Mouse (Mus musculus) heart, adult 18-20 months (tissue): Measurements from ENCODE around the gene Tspan4. TPM values are rescaled to one million over a fixed set of nuclear protein-coding genes. Genes with fewer than 3 reads are reported as not detected.

Source experiments
- DNase-seq, 2 experiments: peaks; one replicate each; pipeline ENCODE4 v3.0.0; 2021 to 2022; ENCODE audit warnings: mixed read lengths in 1 of 2
- total RNA-seq, 2 experiments: library from RNA; stranded (reverse); gene quantifications; 2 replicates each; pipeline ENCODE4 v1.2.3; 2021

The Tspan4 gene
- total RNA-seq, 2 experiments from 2014 or later: 18.9 to 22.9 TPM

DNA sequence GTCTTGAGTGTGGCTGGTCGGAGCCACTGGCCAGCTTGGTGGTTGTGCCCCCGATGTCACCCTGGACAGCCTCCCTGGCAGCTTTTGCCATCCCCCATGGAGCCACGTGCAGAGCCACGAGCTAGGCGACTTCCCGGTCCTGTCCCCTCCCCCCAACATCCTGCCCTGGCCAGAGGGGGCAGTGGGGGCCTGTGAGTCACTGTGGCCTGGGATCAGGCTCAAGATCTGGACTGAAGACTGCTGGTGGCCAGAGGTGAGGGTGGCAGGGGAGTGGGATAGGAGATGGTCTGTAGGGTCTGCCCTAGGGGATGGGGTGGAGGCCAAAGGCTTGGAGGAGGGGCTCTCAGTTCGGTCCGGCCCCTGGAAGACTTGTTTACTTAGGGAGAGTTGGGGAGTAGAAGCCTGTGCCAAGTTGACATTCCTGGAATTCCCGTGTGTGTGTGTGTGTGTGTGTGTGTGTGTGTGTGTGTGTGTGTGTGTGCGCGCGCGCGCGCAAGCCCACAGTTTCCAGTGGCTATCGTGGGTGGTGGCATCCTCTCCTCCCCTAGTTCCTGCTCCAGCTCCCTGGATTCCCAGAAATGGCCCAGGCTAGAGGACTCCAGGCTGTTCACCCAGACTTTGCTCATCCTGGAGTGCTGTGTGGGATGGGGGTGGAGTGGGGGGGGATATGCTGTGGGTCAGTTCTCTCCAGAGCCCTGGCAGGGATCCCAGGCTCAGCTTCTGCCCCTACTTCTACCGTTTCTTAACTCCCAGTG is 1.4 kb downstream of the Tspan4 start:
- peak; percentile 92 for DNase-seq

DNA sequence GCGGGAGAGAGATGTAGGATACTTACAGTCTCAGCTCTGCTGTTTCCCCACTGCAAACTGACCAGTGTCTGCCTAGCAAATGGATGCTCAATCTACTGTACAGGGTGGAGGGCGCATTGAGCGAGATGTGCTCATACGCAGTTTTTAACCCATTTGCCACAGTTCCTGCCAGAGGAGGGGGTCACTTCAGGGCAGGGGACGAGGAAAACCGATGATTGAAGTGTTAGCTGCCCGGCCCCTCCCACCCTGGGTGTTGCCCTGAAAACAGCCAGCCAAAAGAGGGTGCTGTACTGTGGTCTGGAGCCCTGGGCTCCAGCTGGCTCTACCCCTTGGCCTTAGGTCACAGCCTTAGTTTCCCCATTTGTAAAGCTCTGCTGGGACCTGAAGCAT is 1.9 kb downstream of the Tspan4 start:
- DNase-seq: peak; percentile 51 to 71

DNA sequence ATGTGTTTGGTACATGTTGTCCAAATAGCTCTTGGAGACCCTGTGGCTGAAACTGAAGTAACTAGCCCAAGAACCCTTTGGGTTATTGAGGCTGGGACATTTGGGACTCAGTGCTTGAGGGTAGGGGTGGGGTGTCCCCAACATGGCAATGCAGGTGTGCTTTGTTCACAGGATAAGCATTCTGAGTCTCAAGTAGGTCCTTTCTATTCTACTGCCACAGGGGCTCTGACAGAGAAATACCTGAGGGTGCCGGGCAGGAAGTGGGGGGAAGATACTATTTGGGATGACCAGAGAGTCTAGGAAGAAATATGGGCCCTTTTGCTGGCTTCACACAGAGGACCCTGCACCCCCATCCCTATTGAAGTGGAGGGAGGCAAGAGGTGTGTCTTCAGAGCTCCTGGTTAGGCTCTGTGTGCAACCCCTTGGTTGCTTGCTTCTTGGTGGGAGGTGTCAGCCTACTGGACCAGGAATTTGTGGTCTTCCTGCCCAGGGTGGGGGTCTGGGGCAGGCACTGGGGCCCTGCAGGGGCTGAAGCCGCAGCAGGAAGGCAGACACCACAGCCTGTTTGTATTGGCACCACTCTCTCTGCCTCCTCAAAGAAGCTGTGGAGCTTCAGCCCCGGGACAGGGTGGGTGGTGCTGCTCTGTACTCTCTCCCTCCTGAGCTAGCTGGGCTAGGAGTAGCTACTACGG is 2.7 kb downstream of the Tspan4 start:
- DNase-seq: peak; percentile 44 to 63

DNA sequence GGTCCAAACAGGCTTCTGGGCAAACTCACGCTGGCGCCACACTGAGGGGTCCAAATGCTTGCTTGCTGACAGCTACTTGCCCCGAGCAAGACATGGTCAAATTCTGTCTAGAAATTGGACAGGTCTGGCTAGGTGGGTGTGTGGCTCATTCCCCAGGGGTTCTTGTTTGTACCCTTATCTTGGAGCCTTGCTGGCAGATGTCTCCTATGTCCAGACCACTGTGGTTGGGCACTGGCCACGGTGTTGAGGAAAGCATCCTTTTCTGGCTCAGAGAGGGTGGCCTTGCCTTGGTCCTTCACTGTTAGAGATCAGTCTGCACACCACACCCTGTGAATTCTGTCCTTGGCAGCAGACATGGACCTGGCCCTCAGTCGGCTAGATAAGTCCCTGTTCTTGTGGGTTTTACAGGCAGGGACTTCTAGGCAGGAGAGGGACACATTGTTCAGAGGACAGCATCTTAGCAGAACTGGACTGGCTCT is 3.3 kb downstream of the Tspan4 start:
- peak; percentile 50 to 54 for DNase-seq

DNA sequence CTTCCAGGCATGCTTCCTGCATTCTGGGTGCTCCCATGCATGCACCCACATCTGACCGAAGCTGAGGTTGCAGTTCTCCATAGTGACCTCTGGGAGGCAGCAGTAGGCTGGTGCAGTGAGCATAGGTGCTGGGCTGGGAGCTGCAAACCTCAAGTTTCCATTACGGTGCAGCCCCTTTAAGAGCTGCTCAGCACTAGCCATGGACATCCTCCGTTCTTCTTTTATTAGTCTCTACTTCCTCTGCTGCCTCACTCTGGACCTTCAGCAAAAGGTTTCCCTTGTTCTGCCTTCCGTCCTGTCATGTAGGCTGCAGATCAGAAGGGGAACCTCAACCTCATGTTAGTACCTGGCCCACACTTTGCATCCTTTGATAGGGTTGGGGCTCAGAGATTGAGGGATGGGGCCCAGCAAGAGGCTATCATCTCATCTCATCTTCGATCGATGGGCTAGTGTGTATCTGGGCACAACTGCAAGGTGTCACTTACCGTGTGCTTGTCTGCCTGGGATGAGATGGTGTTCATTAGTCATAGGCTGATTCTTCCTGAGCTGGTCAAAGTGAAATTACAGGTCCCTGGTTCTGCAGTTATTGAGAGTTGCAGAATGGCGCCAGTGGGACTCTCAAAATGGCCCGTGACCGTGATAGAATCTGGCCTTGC is 5.9 kb downstream of the Tspan4 start:
- peak; percentile 82 to 84 for DNase-seq

DNA sequence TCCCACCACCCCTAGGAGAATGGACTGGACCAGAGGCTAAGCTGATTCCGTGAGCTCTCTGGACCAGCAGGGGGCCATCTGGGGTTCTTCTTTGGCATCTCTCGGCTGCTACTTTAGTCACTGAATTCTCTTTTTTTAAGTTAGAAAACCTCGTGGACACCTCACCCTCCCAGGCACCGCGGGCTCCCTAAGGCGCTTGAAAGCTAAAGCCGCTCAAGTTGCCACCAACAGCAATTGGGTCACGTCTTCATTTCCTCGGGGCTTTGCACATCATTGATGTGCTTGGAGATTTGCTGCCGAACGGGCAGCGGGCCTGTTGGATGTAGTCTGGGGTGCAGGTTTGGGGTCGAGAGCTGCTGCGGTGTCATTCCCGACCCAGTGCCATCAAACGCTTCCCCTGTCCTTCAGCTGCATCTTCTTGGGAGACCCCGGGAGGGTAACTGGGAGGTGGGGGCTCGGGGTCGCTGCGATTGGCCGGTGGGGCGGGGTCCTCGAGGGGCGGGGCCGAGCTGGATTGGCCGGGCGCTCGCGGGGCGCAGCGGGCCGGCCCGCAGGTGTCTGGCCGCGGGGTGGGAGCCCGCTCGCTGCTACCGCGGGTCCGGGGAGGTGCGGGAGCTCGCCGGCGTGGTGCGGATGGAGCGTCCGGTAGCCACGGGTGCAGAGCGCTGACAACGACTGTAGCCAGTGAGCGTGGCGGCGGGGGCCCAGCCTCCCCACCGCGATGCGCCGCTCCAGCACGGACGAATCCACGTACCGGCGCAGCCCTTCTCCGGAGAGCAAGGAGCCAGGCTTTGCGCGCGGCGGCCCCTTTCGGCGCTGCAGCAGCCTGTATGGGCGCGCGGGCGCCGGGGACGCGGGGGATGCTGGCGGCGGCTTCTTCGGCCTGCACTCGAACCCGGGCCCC is 6.7 kb downstream of the Tspan4 start:
- DNase-seq: peak; percentile 62 to 77

DNA sequence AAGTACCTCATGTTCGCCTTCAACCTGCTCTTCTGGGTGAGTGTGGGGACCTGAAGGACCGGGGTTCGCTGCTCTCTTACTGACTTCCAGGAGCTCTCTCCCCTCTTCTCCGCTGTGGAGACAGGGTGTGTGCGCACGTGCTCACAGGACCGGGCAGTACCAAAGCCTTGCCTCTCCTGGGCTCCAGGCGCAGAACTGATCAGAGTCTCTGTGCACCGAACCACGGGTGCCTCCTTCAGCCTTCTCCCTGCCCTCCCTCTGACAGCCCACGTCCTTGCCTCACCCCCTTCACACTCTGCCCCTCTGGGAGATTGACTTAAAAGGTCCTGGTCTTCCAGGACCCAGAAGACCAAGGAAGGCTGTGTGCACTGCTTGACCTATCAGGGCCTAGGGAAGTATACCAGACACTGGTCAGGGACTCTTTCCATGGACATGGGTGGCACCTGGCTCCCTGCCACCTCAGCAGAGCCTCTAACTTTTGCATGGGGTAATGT is 7.5 kb downstream of the Tspan4 start:
- DNase-seq: no peak

DNA sequence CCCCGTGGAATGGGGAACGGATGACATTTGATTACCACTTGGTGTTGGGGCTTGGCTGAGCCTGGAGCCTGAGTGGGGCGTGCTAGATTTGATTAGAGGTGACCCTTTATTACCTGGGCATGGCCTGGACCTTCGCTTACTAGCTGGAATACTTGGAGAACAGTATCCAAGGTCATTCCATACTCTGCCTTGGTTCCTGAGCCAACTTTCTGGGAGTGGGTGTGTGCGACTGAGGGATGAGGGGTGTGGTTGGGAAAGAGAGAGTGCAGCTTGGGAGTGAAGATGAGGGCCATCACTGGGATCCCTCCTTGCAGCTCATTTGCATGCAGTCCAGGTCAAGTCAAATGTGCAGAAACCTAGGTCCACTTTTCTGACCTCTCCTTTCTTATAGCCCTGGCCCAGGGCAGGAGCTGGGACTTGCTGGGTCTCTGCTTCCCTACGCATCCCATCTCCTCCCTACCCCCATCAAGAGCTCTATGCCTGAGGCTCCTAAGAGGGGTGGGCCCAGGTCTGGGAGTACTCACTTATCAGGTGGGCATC is 8.1 kb downstream of the Tspan4 start:
- no peak for DNase-seq

DNA sequence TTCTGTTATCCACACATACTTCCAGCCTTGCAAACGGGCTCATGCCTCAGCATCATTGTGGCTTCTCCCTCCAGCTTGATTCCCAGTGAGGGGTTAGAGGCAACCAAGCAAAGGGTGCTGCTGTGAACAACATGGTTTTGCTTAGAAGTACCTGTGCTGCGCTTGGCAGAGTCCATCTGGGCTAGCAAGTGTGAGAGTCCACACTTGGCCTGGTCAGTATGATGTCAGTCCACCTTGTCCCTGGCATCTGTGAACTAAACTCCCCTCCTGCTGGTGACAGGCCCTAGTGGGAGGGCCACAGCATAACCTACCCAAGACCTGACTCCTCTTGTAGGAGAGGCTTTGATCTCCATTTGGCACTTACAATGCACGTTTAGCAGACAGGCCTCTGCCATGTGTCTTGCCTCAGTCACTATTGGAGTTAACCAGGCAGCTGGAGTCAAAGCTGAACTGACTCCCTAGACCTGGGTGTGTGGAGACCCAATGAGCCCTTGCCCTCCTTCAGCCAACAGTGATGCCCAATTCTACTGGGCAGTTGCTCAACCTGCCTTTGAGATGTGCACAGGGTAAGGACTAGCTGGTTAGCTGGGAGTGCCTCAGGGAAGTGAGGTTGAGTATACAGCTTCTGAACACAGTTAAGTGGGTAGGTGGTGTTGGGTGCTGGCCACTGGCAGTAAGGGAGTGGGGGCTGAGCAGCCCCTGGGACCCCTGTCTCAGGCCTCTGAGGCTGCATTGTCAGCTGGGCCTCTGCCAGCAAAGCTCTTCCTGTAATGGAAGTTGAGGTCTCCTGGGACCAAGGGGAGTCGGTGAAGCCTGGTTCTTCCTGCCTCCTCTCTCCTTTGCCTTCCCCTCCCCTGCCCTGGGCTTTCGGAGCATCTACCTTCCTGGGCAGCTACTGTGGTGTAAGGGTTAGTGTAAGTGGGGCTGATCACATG is 9.4 kb downstream of the Tspan4 start:
- DNase-seq: no peak

DNA sequence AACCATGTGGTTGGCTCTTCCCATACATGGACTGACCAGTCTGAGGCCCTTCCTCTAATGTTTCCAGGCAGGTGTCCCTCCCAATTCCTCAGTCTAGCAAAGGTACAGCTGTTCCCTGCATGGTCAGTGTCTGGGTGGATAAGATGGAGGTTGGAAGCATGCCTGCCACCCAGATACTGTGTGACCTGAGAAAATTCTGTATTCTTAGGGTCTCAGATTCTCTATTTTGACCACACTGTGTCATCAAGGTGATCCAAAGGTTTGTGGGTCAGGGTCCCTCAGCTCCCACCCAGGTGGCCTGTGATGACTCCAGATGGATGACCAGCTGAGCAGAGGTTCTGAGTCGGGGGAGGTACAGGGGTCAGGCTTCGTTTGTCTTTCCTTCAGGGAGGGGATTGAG is 10.1 kb downstream of the Tspan4 start:
- no peak for DNase-seq

DNA sequence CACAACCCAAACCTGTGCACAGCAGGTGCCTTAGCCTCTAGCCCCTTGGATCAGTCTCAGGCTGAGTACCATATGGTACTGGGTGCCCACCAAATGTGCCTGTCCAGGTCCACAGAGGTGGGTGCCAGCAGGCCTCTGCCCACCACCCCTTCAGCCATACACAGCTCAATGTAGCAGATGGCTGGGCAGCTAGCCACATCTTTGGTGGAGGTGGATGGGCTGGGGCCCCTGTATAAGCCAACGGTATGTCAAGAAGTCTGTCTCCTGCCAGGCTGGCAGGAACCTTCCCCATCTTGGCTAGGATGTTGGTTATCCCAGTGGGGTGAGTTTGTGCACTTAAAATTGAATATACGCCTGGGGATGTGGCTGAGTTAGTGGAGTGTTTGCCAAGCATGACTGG is 10.6 kb downstream of the Tspan4 start:
- no peak for DNase-seq

DNA sequence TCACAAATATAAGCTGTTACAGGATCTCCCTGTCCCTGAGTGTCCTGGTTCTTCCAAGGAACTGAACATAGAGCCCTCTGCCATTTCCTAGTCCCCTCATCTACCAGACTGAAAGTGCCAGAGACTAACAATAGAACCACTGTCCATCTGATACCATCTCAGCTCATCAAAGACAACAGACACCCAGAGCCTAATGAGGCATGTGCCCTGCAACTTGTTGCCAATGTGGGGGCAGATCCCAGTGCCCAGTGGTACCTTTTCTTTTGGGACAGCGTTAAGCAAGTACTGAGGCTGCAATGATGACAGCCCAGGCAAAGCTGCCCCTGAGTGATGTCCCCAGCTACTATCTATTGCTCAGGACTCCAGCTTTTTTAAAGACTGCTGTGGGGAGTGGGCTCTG is 11.2 kb downstream of the Tspan4 start:
- DNase-seq: no peak

DNA sequence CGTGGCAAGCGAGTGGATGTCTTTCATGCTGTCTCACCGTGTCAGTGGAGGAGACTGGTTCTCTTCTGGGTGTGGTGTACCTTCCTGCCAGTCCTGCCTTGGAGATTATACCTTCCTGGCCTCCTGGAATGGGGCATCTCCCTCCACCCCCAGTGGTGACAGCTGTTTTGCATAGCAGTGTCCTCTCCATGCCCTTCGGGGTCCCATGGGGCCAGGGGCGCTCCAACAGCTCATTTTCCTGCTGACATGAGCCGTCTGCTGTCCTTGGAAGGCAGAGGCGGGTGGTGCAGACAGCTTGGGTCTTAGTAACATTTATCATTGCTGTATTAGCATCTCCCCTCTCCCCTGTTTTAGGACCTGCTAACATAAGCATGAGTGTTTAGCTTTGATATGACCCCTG is 12.1 kb downstream of the Tspan4 start:
- DNase-seq: no peak

DNA sequence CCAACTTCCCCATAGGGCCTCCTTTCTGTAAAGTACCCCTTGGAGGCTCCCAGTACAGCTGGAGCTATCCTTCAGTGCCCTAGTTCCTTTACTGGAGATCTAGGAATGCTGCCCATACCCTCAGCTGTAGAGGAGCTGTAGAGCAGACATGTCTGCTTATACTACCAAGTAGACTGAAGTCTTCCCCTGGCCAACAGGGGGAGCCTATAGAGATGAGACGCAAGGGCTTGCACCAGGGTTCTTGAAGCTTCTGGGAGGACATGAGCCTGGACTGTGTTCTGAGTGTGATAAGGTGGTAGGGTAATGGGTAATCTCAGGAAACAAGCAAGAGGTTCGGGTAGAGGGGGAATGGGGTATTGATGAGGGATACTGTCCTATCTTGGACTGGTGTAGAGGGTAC is 16.1 kb downstream of the Tspan4 start:
- no peak for DNase-seq

DNA sequence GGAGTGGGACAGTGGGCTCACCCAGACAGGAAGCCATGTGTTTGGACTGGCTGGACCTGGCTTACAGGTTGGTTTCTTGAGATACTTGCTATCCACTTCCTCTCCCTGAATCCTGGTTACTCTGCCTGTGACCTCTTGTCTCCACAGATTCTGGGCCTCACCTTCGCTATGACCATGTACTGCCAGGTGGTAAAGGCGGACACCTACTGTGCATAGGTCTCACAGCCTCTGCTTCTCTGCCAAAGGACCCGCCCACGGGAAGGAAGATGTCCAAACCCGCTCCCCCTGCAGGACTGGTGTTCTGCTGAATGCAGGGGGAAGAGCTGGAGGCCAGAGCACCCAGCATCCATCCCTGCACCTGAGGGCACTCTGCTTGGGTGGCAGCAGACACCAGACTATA is 17.7 kb downstream of the Tspan4 start:
- no peak for DNase-seq

DNA sequence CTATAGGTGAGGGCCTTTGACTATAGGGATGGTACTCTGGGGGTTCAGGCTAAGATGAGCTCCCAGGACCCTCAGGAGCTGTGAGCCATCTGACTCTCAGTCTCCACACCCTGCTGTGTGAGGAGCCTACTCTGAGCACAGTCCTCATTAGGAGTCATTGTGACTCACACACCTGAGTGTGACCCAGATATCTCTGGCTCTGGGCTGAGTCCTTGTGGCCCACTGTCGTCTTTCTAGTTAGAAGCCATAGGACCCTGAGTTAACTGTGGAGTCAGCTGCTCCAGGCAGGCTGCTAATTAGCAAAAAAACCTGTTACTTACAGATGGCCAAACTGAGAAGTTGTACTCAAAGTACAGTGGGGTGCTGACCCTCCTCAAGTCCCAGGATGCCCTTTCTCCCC is 18.7 kb downstream of the Tspan4 start:
- DNase-seq: no peak

DNA sequence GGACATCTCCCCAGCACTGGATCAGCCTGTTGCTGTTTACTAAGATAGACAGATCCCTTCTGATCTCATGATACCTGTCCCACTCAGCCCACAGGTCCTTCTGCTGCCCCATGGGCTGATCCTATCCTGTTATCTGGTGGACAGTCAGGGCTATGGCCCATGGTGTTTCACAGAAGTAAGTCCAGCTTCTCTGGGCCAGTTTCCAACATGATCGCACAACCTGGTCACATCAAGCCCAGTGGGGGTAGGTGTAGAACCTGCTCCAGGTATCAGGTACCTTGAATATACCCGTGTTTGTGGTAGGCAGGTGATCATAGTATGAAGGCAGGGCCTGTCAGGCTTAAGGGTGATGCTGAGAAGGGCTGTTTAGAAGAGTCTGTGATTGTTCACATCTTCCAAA is 20.3 kb downstream of the Tspan4 start:
- no peak for DNase-seq

DNA sequence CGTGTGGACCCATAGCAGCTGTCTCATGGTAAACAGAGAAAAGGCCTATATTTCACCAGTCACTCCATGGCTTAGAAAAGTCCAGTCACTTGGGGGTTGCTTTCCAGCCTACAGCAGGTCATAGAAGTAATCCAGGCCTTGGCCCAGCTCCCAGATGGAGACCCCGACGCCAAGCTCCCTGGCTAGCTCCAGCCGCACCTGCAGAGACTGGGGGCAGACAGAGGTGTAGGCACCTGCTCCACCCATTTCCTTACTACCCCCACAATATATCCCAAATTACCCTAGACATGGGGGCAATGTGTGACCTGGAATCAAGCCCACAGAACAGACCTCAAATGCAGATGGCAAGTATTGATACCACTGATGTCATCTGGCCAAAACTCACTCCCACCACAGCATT is 20.9 kb downstream of the Tspan4 start:
- DNase-seq: no peak

DNA sequence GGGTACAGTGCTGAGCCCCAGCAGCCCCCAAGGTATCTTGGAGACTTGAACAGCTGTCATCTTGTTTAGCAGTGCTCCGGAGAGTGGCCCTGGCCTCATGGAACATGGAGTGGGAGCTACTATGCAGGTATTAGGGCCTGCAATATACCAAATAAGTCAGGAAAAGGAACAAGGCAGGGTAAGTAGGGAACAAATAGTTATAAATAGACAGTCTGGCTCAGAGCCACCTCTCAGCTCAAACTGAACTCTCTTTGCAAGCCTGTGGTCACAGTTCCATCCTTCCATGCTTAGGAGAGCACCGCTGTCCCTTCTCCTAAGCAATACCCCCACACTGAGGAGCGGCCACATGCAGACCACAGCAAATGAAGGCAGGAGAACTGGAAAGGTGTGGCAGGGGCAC is 22.6 kb downstream of the Tspan4 start:
- DNase-seq: peak; percentile 41 to 55

DNA sequence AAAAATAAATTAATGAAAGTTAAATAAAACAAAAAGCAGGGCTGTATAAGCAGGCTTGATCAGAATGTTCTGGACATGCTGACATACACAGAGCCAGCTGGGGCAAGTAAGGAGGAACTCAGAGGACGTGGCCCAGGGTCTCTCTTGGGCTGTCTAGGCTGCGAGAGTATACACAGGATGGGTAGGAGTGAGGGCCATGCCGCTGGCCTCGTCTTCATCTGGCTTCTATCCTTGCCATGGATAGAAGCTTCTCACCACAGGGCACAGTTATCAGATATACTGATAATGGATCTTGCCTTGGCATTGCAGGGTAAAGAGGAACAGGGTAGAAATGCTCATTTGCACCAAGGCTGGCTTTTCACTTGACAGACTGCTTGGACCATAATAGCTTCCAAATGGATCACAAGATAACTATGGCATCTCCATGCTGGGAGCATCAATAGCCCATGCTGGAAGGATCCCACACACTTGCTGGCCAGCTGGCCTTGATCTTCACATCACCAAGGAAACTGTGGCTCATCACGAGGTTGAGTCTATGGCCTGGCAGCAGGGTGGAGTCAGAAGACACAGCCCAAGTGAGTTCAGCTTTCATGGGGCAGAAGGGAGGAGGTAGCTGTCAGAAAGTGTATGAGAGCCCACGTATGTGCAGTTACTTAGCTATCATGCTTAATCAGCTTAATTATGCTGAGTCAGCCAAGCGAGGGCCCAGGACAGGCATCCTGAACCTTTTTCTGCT is 26.9 kb downstream of the Tspan4 start:
- DNase-seq: no peak
